Mouse (Mus musculus) cerebellum, postnatal 36 days (tissue): ENCODE results near the gene Cmtm3.
"Not testable (repeated sequence)": the region's sequence is repeated elsewhere in the genome, so short reads cannot be mapped to it uniquely, and the experiment has no call there.

Source experiments
- DNase-seq, 2 experiments: peaks; one replicate each; pipeline ENCODE4 v3.0.0; 2021 to 2022; ENCODE audit warnings: mixed read lengths in 2 of 2

Cmtm3 gene

GRCm38 (mm10) chr8:104339229-104339982, at the start of gene Cmtm3:
Gene Cmtm3, plus strand, starts transcription at chr8:104339410.
- no peak for DNase-seq

DNA sequence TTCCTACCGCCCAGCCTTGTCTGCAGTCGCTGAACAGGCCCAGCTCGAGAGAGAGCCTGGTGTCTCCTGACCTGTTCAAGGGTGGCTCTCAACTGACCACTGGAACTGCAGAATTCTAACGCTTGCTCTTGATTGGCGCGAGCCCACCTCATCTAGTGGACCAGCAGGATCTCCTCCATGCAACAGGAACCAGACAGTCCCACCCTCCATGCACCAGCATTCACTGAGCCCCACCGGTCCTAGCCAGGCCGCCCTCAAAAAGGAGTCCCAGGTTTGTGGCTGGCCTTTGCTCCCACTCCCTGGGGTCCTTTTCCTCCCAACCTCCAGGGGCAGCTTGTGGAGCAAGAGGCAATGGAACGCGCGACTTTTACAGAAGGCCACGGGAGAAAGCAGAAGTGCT, 46.1 kb upstream of the Cmtm3 start, which contains the start of gene Cmtm2a:
Gene Cmtm2a (minus strand): TSS at position 101 of the 400 bp plus-strand sequence.
- not testable (repeated sequence) for DNase-seq

DNA sequence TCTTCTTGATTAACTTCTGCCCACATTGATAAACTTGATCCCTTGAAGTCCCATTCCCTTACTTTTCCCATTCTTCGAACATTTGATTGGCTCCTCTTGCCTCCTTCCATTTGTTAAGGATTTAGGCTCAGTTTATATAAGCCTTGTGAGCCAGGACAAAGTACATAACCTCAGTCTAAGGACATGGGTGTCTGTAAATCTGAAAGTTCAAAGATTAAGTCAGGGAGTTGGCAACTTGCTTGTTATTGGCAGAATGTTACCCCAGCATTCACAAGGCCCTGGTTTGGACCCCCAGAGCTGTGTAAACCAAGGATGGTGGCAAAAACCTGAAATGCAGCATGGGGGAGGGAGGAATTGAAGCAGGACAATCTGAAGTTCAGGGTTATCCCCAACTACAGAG, 44.8 kb upstream of the Cmtm3 start:
- DNase-seq, result no peak

- DNase-seq, result not testable (repeated sequence)
Observed at GRCm38 (mm10) chr8:104301577-104301976, 37.6 kb upstream of the Cmtm3 start.

- DNase-seq, result not testable (repeated sequence)
Observed at GRCm38 (mm10) chr8:104302536-104302935, 36.7 kb upstream of the Cmtm3 start.

DNA sequence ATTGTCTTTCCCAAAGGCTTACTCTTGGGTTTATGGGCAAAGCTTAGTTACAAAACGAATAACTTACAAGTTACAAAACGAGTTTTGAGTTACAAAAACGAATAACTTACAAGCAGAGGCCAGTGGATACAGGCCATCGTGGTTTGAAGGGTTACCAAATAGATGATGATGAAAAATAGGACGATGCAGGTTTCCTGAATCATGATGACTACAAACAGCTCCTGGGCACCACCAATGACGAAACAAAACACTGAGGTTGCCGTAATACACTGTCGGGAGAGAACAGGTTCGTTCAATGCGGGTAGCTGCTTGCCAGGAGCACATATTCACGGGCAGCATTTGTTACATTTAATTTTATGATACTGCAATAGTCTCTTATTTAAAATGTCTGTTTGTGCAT, 34.2 kb upstream of the Cmtm3 start:
- DNase-seq, result no peak

- not testable (repeated sequence) for DNase-seq
Observed at GRCm38 (mm10) chr8:104308341-104308740, 30.9 kb upstream of the Cmtm3 start.

- DNase-seq, result peak; percentile 25 to 29
Observed at GRCm38 (mm10) chr8:104309441-104310155, 29.6 kb upstream of the Cmtm3 start, which contains the start of the genes Gm45711 and Cmtm1. Gene Gm45711, minus strand, starts transcription at chr8:104310081. Gene Cmtm1, minus strand, starts transcription at chr8:104310145.

DNA sequence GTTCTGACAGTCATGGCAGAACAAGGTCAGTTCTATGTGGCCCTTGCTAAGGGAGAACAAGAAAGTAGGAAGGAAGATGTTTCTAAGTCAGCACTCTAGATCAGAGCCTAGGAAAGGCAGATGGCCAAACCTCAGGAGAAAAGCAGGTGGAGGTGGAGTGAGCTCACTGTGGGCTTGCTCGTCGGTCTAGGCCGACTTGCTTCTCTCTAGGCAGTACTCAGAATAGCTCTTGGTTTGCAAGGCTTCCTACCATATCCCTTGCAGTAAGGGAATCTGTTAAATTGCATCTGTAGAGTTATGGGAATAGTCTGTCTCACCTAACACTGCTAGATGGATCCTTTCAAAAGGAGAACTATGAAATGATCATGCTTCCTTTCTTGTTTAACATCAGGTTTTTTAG, 27.2 kb upstream of the Cmtm3 start:
- DNase-seq, result not testable (repeated sequence)

DNA sequence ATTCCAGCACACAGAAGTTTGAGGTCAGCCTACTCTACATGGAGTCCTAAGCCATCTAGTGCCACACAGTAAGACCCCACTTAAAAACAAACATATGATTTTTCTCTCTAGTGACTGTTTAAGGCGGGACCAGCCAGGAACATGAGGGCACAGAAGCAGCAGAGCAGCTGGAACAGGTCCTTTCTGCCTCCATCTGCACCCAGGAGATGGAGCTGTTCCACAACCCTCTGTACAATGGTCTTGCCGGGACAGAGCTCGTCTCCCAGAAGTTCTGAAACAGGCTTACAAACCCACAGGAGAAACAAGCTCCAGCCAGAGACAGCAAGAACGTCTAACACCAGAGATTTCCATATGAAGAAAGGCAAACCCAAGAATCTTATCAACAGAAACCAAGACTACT, 25.9 kb upstream of the Cmtm3 start:
- DNase-seq, result no peak

GRCm38 (mm10) chr8:104321267-104321666, 17.9 kb upstream of the Cmtm3 start, which contains the start of gene Gm11020:
Gene Gm11020, plus strand, starts transcription at chr8:104321567.
- not testable (repeated sequence) for DNase-seq

- DNase-seq, result not testable (repeated sequence)
Observed at GRCm38 (mm10) chr8:104321930-104322329, 17.3 kb upstream of the Cmtm3 start, which contains the start of gene Cmtm2b. Gene Cmtm2b, plus strand, starts transcription at chr8:104322230.

- DNase-seq, result no peak
Observed at GRCm38 (mm10) chr8:104332665-104333631, 6.3 kb upstream of the Cmtm3 start.

- DNase-seq, result no peak
Observed at GRCm38 (mm10) chr8:104333786-104334185, 5.4 kb upstream of the Cmtm3 start.

GRCm38 (mm10) chr8:104334196-104334595, 5.0 kb upstream of the Cmtm3 start:
- no peak for DNase-seq

GRCm38 (mm10) chr8:104336806-104337205, 2.4 kb upstream of the Cmtm3 start:
- no peak for DNase-seq

DNA sequence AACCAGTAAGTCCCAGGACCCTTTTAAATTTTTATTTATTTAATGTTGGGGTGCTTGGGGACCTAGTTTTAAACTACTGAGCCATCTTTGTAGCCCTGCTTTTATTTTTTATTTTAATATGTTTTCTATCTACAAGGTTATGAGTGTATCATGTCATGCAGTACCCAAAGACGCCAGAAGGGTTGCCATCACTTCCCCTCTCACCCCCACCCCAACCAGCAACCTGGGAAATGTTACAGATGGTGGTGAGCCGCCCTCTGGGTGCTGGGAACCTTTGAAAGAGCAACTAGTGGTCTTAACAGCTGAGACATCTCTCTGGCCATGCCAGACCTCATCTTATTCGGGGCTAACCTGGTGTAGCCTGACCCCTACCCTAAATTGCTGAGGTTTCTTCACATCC, 1.3 kb upstream of the Cmtm3 start:
- no peak for DNase-seq

DNA sequence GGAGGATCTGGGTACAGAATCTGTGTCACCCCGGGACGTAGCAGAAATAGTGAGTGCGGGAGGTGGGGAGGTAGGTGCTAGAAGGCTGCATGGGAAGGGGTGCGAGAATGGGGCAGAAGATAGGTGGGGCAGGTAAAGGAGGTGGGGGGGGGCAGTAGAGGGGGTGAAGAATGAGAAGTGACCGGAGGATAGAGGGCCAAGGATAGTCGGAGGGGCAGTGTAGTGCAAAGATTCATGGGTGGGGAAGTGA, 698 bp downstream of the Cmtm3 start:
- no peak for DNase-seq

DNA sequence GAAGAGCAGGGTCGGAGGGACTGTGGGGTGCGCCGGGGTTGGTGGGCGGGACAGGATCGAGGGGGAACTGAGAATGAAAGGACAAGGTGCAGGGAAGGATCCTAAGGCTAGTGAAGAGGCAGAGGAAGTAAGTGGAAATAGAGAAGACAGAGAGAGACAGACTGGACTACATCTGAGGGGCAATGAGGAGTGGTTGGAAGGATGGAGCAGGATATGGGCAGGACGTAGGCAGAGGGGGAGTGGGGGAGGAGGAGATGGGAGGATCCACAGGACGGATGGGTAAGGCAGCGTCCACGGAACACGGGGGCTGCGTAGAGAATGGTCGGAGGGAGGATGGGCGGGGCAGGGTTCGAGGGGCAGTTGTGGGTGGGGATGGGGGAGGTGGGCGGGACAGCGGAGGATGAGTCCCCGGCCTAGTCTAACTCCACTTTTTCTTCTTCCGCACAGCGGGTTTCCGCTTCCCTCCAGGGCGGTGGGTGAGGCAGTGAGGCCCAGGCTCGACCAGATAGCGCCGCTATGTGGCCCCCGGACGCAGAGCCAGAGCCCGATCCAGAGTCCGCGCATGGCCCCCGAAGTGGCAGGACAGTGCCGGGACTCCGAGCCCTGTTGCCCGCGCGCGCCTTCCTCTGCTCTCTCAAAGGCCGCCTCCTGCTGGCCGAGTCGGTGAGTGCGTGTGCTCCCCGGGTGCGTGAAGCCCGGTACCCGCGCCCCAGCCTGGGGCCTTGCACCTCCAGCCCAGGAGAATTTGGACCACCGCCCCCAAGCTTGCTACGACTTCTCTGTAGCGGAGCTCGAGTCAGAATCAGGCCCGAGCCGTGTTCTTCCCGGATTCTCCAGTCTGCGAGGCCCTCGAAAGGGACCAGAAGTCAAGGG, 1.3 kb downstream of the Cmtm3 start:
- DNase-seq, result peak; percentile 48 to 62

GRCm38 (mm10) chr8:104341106-104341561, 1.9 kb downstream of the Cmtm3 start:
- DNase-seq, result no peak

DNA sequence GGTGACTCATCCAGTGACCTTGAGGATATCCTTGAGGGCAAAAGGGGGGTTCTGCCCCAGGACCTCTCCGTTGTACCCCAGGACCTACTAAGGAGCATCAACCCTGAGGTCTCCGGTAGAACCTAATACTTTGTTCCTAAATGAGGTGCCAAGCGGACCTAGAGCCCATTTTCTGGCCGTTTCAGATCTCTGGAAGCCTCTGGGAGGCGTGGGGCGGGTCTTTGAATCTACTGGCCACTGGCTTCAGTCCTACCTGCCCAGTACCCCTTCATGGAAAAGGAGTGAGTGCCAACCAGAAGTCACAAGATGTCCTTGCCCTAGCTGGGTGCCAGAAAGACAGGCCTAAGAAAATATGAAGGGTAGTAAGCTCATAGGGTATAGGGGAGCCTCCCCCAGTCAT, 2.5 kb downstream of the Cmtm3 start:
- DNase-seq, result no peak

DNA sequence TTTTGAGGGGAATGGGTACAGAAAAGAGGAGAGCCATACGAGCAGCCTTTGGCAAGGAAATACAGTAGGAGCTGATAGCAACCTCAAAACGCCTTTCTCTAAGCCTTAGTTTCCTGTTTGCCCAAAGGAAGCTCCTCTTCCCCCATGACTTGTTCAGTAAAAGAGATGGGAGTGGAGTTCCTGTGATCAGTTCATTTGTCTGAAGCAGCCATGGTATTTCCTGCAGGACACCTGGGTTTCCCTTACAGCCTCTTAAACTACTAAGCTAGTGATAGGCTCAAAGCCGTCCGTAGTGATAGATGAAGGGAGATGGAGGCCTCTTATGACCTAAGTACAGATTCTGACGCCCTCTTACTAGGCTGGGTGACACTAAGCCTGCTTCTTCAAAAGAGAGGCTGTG, 3.2 kb downstream of the Cmtm3 start:
- no peak for DNase-seq
